Mouse (Mus musculus) kidney, postnatal 14 days (tissue): ENCODE data around the gene Grik2.
"Not testable (repeated sequence)": the region's sequence is repeated elsewhere in the genome, so short reads cannot be mapped to it uniquely, and the experiment has no call there.

Source experiments
- DNase-seq: peaks from one replicate; pipeline ENCODE4 v3.0.0; 2022; ENCODE audit warnings: mixed read lengths

Grik2 gene

DNA sequence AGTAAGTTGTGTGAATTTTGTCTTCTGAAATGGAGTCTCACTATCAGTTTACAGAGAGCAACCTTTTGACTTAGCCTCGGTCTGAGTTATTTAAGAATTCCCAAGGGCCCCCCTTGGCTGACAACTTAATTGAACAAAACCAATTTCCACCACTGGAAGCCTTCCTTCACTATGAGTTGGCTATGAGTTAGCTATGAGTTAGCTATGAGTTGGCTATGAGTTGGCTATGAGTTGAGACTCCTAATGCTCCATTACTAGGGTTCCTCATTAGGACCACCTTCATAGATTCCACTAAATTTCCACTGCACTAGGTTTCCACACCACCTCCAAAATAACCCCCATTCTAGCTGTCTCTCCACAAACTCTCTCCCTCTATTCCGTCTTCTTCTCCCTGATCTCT, 468.7 kb downstream of the Grik2 start:
- no peak for DNase-seq

- no peak for DNase-seq
Observed at GRCm38 (mm10) chr10:49256247-49256939, 532.2 kb downstream of the Grik2 start.

- not testable (repeated sequence) for DNase-seq
Observed at GRCm38 (mm10) chr10:49237356-49237755, 551.2 kb downstream of the Grik2 start.

GRCm38 (mm10) chr10:49236844-49237243, 551.7 kb downstream of the Grik2 start:
- not testable (repeated sequence) for DNase-seq

GRCm38 (mm10) chr10:49220096-49220495, 568.5 kb downstream of the Grik2 start:
- DNase-seq: no peak

DNA sequence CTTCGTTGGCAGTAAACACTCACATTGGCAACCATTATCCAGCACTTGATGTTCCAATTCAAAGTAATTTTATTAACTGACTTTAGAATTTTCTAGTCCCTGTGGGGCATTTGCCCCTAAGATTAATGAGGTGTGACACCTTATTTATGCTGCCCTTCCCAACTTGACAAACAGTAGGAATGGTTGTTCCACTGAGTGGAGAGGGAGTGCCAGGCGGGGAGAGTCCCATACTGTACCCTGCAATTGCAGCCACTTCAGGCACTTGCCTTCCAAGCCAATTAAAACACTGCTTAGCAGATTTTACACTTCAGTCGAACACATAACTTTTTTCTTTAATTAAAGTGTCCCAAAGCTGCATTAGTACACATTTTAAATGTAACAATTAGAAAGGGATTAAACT, 568.9 kb downstream of the Grik2 start:
- DNase-seq: no peak

- no peak for DNase-seq
Observed at GRCm38 (mm10) chr10:49191773-49192371, 596.7 kb downstream of the Grik2 start.

GRCm38 (mm10) chr10:49191291-49191690, 597.3 kb downstream of the Grik2 start:
- DNase-seq: no peak

DNA sequence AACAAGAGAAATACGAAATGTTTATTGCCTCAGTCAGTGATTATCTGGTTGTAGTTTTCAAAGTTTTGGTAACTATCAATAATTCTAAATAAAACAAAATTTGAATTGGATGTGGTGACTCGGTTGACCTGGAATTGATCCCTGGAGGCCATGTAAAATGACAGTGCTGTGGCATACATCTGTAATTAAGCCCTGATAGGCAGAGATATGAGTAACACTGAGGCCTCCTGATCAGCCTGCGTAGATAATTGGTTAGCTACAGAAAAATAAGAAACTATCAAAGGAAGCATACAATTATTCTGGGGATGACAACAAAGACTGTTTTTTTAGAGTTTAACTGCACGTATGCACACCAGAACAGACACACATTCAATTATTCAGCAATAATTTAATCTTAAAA, 634.4 kb downstream of the Grik2 start:
- DNase-seq: no peak

DNA sequence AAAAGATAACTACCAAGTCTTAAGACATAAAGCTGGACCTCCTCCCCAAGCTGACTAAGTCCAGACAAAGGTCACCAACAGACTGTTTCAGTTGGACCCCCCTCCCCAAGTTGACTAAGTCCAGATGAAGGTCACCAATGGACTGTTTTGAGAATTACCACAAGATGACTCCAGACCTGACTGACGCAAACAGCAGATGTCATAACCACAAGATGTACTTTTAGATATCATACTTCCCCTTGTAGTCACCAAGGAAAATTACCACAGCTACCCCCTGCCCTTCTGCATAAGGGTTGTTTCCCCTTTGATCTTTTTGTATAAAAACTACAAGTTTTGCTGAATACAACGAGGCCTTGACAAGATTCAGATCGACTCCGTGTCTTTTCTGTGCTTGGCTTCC, 637.1 kb downstream of the Grik2 start:
- DNase-seq: not testable (repeated sequence)

GRCm38 (mm10) chr10:49149714-49150113, 638.9 kb downstream of the Grik2 start:
- DNase-seq: no peak

DNA sequence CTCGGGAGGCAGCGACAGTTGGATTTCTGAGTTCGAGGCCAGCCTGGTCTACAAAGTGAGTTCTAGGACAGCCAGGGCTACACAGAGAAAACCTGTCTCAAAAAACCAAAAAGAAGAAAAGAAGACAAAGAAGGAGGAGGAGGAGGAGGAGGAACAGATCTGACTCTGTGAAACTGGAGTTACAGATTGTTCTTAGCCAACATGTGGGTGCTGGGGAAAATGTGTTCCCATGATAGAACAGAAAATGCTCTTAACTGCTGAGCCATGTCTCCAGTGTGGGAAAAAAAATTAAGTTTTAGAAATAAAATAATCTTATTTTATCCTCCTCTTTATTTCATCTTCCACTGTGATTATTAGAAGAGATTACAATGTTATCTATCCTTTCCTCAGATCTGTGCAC, 645.9 kb downstream of the Grik2 start:
- no peak for DNase-seq

GRCm38 (mm10) chr10:49136816-49137215, 651.8 kb downstream of the Grik2 start:
- DNase-seq: no peak

GRCm38 (mm10) chr10:49131311-49131710, 657.3 kb downstream of the Grik2 start:
- no peak for DNase-seq

GRCm38 (mm10) chr10:49050339-49050738, 738.2 kb downstream of the Grik2 start:
- DNase-seq: no peak

GRCm38 (mm10) chr10:49049391-49049790, 739.2 kb downstream of the Grik2 start:
- no peak for DNase-seq
